Mouse (Mus musculus): ENCODE results near the gene Cacnb4.

The Cacnb4 gene

DNA sequence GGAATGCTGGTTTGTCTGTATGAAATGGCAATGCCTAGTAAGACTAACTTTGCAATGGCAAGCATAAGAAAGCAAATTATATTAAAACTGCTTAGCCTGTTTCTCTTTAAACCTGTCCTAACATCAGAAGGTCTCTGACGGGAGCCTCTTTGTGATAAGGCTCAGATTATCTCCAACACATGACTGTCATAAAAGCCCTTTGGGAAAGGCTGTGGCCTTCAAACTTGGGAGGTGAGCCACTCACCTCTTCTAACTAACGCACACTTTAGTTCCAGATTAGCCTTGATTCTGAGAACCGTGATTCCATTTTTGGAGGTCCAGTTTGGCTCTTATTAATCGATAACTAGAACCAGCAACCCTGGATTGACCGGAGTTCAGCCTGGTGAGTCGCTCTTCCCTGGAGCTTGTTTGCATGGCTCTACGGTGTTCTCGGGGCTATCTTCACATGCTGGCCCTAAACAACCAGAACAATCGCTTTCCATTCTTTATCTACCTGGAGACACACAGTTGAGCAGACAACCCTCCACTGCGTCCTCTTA is 100.9 kb downstream of the Cacnb4 start:
- in situ Hi-C loops (cut with MboI; ENCODE audit: unreplicated experiment in 2 of 2), result loop anchor here in 1 of 2 experiments (25.0 kb wide), 1 partner anchor 313 kb away; no protein-coding TSS in a partner anchor

DNA sequence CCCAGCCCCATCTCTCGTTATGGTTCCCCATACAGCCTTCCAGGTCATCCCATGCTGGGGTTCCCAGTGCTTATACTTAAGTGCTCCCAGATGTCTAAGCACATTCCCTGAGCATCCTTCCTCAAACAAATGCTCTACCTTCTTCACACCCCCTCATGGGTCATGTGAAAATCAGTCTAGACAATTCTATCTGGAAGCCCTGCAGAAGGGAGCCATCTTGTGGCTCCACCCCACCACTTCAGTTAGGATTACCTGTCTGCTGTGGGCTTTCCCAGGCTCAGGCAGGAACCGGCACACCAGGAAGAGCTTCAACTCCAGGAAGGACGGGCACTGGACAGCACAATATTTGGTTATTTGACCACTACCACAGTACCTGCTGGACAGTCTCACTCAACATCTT is 101.7 kb downstream of the Cacnb4 start:
- in situ Hi-C loops (cut with MboI; ENCODE audit: unreplicated experiment in 2 of 2), result loop anchor here in 1 of 2 experiments (25.0 kb wide), 1 partner anchor 313 kb away; no protein-coding TSS in a partner anchor

DNA sequence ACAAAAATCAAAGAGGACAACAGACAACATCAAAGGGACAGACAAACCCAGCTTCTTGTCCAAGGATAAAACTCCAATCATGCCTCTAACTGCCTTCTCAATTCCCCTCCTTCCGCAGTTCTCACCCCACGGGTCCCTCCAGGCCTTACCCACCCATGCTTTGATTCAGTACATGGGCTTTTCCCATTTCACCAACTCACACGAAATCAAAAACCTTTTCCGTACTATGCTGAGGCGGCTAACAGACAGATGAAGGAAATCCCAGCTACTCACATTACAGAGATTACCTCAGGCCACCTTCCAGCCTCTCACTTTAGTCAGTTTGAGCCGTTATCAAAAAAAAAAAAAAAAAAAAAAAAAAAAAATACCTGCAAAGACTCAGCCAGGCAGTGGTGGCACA is 104.4 kb downstream of the Cacnb4 start:
- in situ Hi-C loops (cut with MboI; ENCODE audit: unreplicated experiment in 2 of 2), result no loop called here

DNA sequence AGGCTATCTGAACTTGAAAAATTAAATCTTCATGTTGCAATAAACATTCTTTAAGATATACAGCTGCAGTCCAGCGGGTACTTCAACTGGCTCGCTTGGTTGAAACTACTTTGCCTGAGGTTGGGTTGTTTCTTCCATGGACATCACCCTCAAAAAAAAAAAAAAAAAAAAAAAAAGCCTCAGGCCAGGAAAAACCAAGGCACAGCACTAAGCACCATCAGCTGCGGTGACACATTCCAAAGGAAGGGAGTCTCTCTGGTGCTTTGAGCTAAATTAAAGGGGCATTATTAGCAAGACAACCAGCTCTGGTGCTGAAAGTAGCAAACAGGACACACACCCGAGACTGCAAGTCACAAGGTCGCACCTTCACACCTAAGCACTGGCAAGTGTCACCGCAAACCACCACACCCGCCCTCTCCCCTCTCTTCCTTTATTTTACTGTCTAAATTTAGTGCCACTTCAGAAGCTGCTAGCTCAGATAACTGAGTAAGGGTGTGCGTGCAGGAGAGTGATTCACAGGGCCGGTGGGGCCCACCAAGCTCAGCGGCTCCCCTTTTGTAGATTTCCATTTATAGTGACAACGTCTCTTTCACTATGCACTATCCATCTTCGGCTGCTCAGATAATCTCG is 105.2 kb downstream of the Cacnb4 start:
- in situ Hi-C loops (cut with MboI; ENCODE audit: unreplicated experiment in 2 of 2), result no loop called here

DNA sequence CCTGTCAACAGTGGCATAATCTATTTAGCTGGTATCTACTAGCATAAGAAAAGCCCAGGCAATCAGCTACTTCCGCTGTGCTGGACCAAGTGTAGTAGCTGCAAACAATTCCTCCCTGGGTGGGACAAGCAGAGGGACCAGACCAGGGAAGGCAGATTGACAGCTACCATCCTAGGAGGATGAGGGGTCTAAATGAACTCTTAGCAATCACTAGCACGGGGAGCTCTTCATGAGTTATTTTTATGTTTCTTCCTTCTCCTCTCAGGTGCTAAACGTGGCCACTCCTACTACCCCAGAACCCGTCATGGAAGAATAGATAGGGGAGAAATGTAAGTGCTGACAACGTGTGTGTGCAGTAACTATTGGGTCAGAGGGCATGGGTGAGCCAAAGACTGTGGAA is 105.8 kb downstream of the Cacnb4 start:
- in situ Hi-C loops (cut with MboI; ENCODE audit: unreplicated experiment in 2 of 2), result no loop called here

DNA sequence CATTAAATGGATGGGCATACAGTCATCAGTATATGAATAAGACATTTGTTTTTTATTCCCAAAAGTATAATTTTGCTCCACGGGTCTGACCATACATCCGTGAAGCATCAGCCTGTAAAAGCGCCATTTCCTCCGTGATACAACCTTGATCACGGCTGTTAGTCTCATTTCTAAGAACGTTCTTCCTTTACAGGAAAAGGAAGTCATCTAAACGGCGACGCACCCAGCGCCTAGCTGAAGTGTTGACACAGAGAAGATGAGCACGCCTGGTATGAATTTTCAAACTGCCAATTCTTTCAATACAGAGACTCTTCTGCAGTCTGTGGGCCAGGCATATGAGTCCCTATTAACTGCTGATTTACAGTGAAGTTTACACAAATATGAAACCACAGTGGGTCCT is 106.5 kb downstream of the Cacnb4 start:
- in situ Hi-C loops (cut with MboI; ENCODE audit: unreplicated experiment in 2 of 2), result no loop called here

DNA sequence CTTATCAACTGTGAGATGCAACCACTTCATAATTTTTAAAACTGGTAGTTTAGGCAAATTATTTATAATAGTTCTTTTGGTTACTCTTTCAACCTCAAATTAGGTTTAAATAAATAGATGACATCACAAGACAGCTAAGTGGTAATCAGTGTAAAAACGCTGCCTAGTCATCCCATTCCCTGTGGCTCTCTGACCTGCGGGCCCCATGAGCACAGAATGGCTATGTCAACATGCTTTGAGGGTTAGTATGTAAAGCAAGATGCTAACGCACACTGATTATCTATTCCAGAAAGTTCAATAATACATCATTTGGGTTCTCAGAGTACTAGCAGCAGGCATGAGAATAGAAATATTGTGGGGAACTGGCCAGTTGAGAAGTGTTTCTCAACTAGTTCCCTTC is 108.5 kb downstream of the Cacnb4 start:
- in situ Hi-C loops (cut with MboI; ENCODE audit: unreplicated experiment in 2 of 2), result no loop called here

DNA sequence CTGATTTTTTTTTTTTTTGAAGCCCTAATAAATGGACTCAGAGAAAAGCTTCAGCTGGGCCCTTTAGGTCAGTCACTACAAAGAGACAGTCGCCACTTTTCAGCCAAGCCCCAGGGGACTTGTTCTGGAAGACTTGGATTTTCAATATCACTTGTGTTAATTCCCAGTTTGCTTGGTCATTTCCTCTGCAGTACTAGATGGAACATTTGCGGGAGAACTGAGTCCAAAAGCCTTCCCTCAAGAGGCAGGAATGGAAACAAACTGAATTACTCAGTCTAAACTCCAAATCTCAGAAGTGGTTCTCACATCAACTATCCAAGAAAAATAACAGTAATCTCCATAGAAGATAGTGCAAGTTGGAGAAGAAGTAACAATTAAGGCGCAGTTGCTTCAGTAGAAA is 109.2 kb downstream of the Cacnb4 start:
- in situ Hi-C loops (cut with MboI; ENCODE audit: unreplicated experiment in 2 of 2), result no loop called here

DNA sequence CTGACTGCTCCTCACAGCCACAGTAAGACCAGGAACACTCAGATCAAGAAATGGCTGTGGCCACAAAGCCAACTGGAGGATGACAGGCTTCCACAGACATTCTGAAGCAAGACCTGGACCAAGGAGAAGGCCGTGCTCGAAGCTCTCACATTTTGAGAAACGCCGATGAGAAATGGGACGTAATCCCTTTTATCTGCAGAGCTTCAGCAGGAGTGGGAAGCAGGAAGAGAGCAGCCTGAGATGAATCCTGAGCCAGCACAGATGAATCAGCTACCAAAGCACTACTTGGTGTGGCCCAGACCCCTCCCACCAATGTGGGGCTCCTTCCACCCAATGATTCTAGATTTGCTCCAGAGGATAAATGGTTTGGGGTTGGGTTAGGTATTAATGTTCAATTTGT is 113.4 kb downstream of the Cacnb4 start:
- in situ Hi-C loops (cut with MboI; ENCODE audit: unreplicated experiment in 2 of 2), result no loop called here

DNA sequence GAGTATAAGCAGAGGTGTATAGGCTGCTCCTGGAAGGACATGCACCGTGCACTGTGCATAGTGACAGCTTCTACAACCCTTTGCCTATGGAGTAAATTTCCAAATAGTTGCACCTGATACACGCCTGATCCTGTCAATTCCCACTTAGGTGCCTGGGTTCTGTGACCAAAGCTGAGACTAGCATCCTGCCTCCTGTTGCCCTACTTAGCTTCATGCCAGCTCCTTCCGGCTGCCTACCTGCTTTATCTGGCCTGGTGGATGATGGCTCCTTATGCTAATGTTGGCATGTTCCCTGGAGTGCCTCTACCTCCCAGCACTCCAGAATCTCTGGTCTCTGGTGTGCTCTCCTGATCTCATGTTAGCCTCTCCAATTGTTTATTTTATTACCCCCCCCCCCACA is 114.3 kb downstream of the Cacnb4 start:
- in situ Hi-C loops (cut with MboI; ENCODE audit: unreplicated experiment in 2 of 2), result no loop called here

DNA sequence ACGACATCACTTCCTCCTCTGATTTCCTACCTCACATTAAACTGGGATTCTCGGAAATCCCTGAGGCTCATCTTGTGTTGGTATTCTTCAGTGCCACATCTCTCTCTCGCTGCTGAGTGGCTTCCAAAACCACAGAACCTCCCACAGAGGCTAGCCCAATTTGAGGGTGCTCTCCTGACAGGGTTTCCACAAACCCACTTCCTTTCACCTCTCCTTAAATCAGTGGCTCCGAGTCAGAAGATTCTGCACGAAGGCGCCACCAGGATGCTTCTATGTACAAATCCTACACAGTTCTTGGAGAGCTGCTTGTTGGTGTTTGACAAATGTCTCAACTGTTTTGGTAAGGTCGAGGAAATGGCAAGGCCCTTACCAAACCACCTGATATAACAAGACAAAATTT is 115.5 kb downstream of the Cacnb4 start:
- in situ Hi-C loops (cut with MboI; ENCODE audit: unreplicated experiment in 2 of 2), result no loop called here

DNA sequence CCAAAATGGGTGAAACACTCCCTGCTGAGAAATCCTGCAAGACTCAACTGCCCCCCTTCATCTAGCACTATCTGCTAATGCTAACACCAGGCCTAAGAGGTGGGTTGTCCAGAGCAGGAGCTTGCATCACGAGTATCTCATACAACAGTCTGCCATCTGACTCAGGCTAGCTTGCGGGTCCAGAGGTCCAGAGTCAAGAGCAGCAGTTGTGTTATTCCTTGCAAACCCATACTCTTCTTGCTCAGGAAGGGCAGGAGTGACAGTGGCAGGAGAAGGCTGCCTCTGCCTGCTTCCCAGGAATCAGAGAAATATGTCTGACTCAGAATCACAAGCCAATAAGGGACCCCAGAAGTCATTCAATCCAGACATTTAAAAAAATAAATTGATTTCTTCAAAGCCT is 116.4 kb downstream of the Cacnb4 start:
- in situ Hi-C loops (cut with MboI; ENCODE audit: unreplicated experiment in 2 of 2), result no loop called here

DNA sequence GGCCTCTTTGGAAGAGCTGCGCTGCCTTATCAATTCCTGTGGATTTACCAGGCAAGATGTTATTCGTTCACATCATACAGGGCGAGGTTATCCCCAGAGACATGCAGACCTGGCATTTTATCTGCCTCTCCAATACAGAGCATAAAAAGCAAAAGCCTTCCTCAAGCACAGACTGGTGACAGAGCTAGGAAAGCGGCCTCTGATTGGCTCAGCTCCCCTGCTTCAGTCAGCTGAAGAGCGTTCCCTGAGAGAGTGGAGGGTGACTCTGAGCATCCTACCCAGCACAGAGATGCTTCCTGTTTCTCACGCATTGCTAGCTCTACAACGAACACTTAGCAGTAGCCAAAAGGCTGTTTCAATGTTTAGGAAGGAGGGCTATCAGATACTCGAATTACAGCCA is 118.2 kb downstream of the Cacnb4 start:
- in situ Hi-C loops (cut with MboI; ENCODE audit: unreplicated experiment in 2 of 2), result no loop called here

DNA sequence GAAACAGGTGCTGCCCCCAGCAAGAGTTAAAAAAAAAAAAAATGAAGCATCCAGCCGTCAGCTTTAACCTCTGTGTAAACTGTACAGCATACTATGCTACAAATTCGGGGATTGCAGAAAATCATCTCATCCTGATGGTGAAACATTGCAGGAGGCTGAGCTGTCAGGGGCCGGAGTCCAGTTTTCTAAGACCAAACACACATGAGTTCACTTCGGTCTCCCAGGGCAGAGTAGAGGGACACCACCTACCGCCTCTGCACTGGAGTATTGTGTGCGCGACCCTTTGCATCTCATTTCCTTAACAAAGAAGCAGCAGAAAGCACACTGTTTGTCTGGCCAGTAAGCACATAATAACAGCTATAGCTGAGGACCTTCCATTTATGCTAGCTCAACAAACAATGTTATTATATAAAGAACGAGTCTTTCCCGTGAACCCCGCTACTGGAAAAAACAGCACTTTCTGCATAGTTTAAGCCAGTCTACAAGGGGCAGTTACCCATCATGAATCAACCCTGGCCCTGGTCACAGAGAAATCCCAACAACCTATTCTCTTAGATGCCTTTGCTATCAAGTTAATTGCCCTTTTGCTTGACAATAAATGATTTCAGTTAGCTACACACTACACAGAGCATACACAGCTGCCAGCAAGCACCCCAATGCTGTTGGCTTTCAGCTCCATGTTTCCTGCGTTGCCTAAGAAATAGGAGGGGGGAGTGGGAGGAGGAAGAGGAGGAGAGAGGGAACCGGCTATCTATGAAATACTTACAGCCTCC is 118.9 kb downstream of the Cacnb4 start:
- in situ Hi-C loops (cut with MboI; ENCODE audit: unreplicated experiment in 2 of 2), result no loop called here

DNA sequence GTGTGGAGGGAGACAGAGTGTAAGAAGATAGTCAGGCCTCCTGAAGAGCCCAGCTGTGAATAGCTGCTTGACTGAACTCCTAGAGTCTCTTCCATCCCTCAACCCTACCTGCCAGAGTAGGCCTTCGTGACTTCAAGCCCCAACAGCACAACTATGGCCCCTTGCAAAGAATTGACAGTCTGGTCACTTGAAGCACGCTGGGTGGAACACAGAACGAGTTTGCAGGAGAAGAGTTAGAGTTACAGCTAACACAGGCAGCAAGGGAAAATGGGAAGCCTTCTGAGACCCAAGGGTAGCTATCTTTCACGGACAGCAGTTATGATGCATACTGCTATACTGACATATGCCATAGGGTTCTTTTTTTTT is 119.7 kb downstream of the Cacnb4 start:
- in situ Hi-C loops (cut with MboI; ENCODE audit: unreplicated experiment in 2 of 2), result no loop called here

DNA sequence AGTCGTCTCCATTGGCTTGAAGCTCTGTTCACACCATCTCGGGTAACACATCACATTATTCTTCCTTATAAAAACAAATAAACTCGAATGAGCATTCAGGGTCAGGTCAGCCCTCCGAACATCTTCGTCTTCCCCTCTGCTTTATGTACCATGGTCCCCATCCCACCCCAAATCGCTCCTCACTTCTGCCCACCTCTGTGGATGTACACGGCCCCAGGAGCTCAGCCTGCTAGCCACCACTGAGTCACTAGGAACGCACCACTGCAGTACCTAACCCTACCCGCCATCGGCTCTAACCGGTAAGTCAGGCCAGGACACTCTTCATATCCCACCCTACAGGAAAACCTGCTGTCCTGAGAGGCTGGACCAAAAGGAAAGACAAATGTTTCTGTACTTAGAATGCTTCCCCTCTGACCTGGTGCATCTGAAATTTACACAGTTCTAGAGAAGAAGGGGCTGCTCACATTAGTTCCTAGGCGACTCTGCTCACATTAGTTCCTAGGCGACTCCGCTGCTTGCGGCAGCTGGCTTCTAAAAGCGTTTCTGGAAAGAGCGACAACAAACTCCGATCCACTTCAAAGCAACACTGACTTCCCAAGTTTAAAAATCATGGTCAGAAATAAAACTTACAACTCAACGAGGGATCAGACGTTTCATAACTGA is 120.2 kb downstream of the Cacnb4 start:
- in situ Hi-C loops (cut with MboI; ENCODE audit: unreplicated experiment in 2 of 2), result no loop called here

DNA sequence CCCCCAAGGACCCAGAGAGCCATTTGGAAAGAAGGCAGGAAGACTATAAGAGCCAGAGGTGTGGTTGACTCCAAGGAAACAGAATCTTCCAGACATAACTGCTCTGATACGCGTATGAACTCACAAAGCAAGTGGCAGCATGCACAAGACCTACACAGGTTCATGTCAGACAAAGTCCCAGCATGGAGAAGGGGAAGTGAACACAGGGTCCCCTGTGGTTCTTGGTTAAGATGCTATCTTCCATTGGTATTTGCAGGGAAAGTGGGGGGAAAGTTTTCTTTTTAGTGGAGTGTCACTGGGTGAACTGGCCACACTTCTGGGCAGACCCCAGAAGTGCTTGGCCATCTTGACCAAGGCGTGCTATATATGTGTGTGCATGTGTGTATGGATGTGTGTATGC is 128.2 kb downstream of the Cacnb4 start:
- in situ Hi-C loops (cut with MboI; ENCODE audit: unreplicated experiment in 2 of 2), result no loop called here

DNA sequence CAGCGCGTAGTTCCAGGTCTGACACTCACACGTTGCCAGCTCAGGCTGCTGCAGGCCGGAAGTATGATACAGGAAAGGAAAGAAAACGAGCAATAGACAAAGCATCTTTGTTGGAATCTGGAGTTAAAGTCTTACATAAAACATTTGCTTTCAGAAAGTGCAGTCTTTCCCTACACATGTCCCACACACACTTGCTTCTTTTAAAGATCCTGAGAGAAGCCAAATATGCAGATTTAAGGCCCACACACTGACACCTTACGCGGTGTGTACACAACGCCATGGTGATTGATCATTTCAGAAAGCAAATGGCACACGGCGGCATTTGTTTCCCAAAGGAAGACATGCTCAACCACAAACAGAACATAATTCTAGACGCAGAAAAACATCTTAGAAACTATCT is 129.3 kb downstream of the Cacnb4 start:
- in situ Hi-C loops (cut with MboI; ENCODE audit: unreplicated experiment in 2 of 2), result no loop called here

DNA sequence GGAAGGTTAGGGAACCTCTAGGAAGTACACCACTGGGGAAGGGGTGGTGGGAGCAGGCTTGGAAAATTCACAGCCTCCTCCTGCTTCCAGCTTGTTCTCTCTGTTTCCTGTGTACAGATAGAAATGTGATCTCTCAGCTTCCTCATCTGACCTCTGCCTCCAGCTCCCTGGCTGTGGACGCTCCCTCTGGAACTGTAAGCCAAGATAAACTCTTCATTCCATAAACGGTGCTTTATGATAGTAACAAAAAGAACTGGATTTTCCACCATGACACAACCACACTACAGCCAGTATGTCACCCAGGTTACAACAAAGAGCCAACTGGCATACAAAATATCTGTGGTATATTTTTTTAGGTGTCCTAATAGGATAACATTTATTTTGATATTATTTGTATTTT is 132.1 kb downstream of the Cacnb4 start:
- in situ Hi-C loops (cut with MboI; ENCODE audit: unreplicated experiment in 2 of 2), result no loop called here

DNA sequence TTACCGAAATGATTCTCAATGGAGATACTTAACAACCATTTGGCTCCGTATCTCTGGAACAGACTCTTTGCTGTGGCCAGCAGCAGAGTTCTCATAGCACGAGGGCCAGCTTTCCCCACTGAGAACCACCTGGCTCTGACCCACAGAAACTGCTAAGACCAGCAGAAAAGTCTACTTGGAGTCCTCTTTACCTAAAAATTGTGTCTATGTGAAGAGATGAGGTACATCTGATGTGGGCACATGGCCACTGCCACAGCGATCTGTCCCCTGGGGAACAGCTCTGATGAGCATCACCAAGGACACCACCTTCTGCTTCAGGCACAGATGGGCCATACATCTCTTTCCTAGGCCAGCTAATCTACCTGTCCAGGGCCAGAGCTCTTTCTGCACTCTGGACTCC is 135.6 kb downstream of the Cacnb4 start:
- in situ Hi-C loops (cut with MboI; ENCODE audit: unreplicated experiment in 2 of 2), result no loop called here

DNA sequence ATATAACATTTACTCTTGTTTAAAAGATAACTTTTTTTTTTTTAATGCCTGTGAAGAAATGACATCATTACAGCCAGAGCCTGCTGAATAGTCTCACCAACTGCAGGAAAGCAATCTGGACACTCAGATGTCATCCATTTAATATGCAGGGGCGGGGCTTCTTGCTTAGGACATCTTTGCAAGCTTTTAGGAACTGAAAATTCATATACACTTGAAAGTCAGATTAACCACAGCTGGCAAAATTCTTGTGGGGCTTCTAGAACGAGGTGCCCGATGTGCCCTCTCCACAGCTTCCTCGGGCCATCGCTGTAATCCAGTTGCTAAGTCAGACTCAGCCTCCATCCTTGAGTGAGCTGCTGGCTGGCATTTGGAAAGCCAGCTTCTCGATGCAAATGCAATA is 137.3 kb downstream of the Cacnb4 start:
- in situ Hi-C loops (cut with MboI; ENCODE audit: unreplicated experiment in 2 of 2), result no loop called here

DNA sequence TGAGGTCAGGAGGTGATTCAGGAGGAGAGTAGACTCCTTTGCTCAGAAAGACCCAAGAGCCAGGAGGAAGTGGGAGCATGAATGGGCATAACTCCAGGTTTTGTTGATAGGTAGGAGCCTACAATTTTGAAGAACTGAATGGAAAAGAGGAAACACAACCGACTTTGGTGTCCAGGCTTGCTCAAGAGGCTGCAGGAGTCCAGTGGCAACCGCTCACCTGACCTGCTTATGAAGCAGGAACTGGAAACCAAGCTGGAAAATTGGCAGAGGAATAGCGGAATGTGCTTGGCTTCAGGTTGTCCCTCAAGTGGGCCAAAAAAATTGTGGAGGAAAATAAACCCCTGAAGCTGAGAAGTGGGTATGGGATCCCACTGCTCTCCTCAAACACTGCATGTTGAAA is 139.0 kb downstream of the Cacnb4 start:
- in situ Hi-C loops (cut with MboI; ENCODE audit: unreplicated experiment in 2 of 2), result no loop called here

Data from v-Abl transformed pro-B cells (cell line).